Mouse (Mus musculus) forebrain, embryonic 12.5 days (tissue): ENCODE measurements around the gene Hopx. TPM values are rescaled to one million over a fixed set of nuclear protein-coding genes. Genes with fewer than 3 reads are reported as not detected.
A peak's percentile ranks its signal among the peaks of the same experiment; 100 is the strongest.

Experiments
- ATAC-seq: fragments of 200-750 bp; cut with Nextera tagmentation; 2 replicates; pipeline ENCODE4 v1.8.0; 2017; ENCODE audit warnings: moderate TSS enrichment; ENCODE audit not compliant: low FRiP score
- H3K27ac ChIP-seq: fragments of 300-500 bp; sonication (generic); 2 replicates; pipeline ENCODE4 v1.5.1; 2016; ENCODE audit warnings: mild to moderate bottlenecking
- H3K27me3 ChIP-seq: fragments of 300-500 bp; sonication (generic); 2 replicates; pipeline ENCODE4 v1.6.1; 2016; ENCODE audit warnings: mild to moderate bottlenecking
- H3K36me3 ChIP-seq: fragments of 300-500 bp; sonication (generic); replicated peaks from 2 replicates; pipeline ENCODE4 v1.6.1; 2016; ENCODE audit warnings: mild to moderate bottlenecking
- H3K4me1 ChIP-seq: fragments of 300-500 bp; sonication (generic); 2 replicates; pipeline ENCODE4 v1.6.1; 2016
- H3K4me2 ChIP-seq: fragments of 300-500 bp; sonication (generic); 2 replicates; pipeline ENCODE4 v1.6.1; 2016; ENCODE audit warnings: mild to moderate bottlenecking, moderate library complexity
- H3K4me3 ChIP-seq: fragments of 300-500 bp; sonication (generic); replicated peaks from 2 replicates; pipeline ENCODE4 v1.5.1; 2016; ENCODE audit warnings: mild to moderate bottlenecking
- H3K9ac ChIP-seq: fragments of 300-500 bp; sonication (generic); 2 replicates; pipeline ENCODE4 v1.6.1; 2016; ENCODE audit warnings: mild to moderate bottlenecking
- H3K9me3 ChIP-seq: fragments of 300-500 bp; sonication (generic); 2 replicates; pipeline ENCODE4 v1.6.1; 2016
- WGBS: fragments of 180-500 bp; shearing (Covaris S2); methylation state at CpG from one replicate; pipeline ENCODE4 v1.1.7; 2016; 5-methylcytosine and 5-hydroxymethylcytosine counted together
- polyA plus RNA-seq: library from polyadenylated mRNA; unstranded; fragments of >200 nt; fragmentation: Nextera tagmentation; extraction: Ambion mirVana; gene quantifications from 2 replicates; pipeline ENCODE4 v1.2.1, GENCODE M21; 2016

Gene Hopx
- polyA plus RNA-seq, 1 experiment from 2014 or later, result 1.0 TPM

DNA sequence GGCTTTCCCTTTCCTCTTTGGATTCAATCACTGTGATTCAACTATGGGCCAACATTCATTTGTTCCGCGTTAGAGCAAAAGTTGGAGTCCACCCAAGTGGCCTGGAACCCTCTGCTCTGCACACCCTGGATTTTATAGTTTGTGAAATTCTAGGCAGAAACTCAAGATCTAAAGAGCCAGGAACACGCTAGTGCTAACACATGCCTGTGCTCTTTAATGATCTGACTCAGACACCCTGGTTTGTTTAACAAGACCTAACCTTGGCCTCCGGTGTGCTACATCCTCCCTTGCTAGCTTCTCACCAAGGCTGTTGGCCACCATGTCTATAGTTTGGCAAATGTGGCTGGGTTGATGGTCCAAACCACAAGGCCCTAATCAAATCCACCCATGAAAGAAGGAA is 34.2 kb downstream of the Hopx start:
- no peak for ATAC-seq
- H3K9ac ChIP-seq, result no peak overlapping the region
- WGBS, result 97% methylated on average over 4 of the region's 4 CpGs

DNA sequence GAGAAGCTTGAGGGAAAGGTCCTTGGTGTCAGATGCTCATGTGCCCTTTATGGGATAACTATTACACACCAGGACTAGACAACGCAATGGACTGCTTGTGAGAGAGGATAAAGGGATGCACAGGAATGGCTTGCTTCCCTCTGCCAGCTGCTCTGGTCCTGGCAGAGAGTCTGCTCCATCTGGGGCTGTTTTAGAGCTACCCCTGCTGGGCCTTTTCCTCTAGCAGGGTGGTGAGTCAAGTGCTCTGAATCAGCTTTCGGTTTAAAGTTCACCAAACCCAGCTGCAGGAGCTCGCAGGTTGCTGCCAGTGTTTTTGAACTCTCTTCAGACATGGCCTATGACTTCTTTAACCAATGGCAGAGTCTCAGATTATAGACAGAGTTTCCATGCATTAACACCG is 39.0 kb downstream of the Hopx start:
- Histone ChIP-seq H3K4me2 (no peak overlapping the region), H3K27me3 (peaks cover 3% of the 10 kb centered on the region; the same call in 1 of the 2 replicates), H3K9ac (no peak overlapping the region), H3K4me3 (no peak overlapping the region), H3K27ac (no peak overlapping the region), H3K9me3 (peaks cover 4% of the 10 kb centered on the region; the same call in 1 of the 2 replicates), H3K36me3 (no peaks in the 10 kb centered on the region), H3K4me1 (no peaks in the 10 kb centered on the region)
- no peak for ATAC-seq
- WGBS, result 97% methylated on average over 4 of the region's 4 CpGs

More for the DNA sequence above, 34.2 kb downstream of the Hopx start:
- Histone ChIP-seq H3K4me2 (no peak overlapping the region), H3K4me3 (no peak overlapping the region), H3K27ac (no peak overlapping the region), H3K4me1 (no peaks in the 10 kb centered on the region), H3K27me3 (no peaks in the 10 kb centered on the region), H3K9me3 (peaks cover 4% of the 10 kb centered on the region; the same call in 1 of the 2 replicates), H3K36me3 (no peaks in the 10 kb centered on the region)

DNA sequence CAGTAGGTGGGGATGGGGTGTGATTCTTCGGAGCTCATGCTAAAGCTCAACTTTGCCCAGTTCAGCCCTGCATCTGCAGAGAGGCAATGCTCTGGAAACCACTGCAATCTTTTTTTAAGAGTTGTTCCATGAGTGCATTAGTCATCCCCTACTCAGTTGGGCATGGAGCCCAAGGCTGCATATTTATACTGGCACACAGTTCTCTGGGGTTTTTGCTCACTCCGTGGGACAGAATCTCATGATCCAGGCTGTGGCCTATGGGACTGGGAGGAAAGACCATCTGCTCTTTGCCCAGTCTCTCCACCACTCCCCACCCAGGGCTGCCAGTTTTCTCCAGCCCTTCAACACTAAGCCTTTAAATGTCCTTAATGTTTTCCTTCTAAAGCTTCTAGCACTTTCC is 40.0 kb downstream of the Hopx start:
- Histone ChIP-seq H3K36me3 (no peaks in the 10 kb centered on the region), H3K27ac (no peak overlapping the region), H3K27me3 (peaks cover 3% of the 10 kb centered on the region; the same call in 1 of the 2 replicates), H3K4me1 (no peaks in the 10 kb centered on the region), H3K9ac (no peak overlapping the region), H3K4me2 (no peak overlapping the region), H3K4me3 (no peak overlapping the region), H3K9me3 (peaks cover 4% of the 10 kb centered on the region; the same call in 1 of the 2 replicates)
- no peak for ATAC-seq
- 87% methylated on average over 2 of the region's 2 CpGs for WGBS

DNA sequence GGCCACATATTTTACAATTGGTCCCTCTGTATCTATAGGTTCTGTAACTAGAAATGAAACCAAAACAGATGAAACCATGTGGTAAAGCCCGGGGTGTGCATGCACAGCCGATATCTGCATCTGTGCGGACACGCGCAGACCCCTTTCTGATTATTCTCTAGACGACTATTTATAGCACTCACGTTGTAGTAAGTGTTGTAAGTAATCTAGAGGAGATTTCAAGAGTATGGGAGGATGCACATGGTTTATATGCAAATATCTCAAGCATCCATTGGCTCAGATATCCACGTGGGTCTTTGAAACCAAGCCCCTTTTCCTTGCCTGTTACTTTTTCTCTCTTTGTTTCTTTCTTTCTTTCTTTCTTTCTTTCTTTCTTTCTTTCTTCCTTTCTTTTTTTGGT is 41.1 kb downstream of the Hopx start:
- H3K9ac ChIP-seq, result no peak overlapping the region
- H3K4me3 ChIP-seq, result no peak overlapping the region
- 91% methylated on average over 8 of the region's 8 CpGs for WGBS
- H3K9me3 ChIP-seq, result peaks cover 4% of the 10 kb centered on the region; the same call in 1 of the 2 replicates
- ATAC-seq, result no peak
- no peaks in the 10 kb centered on the region for H3K4me1 ChIP-seq
- H3K36me3 ChIP-seq, result no peaks in the 10 kb centered on the region
- no peak overlapping the region for H3K27ac ChIP-seq
- no peak overlapping the region for H3K4me2 ChIP-seq
- peaks cover 3% of the 10 kb centered on the region; the same call in 1 of the 2 replicates for H3K27me3 ChIP-seq

DNA sequence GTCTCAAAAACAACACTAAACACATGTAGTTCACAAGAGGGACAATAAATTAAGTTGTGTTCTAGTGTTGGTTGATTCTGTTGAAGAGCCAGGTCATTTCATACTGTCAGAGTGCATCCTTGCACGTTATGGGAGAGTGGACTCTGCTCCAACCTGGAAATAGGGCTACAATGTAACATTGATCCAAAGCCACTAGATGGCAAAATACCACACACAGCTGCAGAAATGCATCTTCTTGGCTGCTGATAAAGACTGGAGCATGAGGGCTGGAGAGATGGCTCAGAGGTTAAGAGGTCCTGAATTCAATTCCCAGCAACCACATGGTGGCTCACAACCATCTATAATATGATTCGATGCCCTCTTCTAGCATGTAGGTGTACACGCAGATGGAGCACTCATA is 43.3 kb downstream of the Hopx start:
- ATAC-seq, result no peak

DNA sequence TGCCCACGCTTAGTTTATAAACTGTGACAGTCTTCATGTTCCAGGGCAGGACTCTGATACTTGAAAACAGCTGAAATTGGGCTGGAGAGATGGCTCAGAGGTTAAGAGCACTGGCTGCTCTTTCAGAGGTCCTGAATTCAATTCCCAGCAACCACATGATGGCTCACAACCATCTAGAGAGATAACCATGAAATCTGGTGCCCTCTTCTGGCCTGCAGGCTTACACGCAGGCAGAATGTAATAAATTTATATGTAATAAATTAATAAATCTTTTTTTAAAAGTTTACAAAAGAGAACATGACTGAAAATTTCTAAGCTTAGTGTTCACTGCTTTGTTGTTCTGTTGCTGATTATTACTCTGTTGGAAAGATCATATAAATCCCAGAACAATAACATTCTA is 43.9 kb downstream of the Hopx start:
- Histone ChIP-seq H3K4me2 (no peak overlapping the region), H3K9me3 (no peaks in the 10 kb centered on the region), H3K36me3 (no peaks in the 10 kb centered on the region), H3K9ac (no peak overlapping the region), H3K4me1 (no peaks in the 10 kb centered on the region), H3K27ac (no peak overlapping the region), H3K27me3 (peaks cover 3% of the 10 kb centered on the region; the same call in 1 of the 2 replicates), H3K4me3 (no peak overlapping the region)
- ATAC-seq, result no peak
- 88% methylated on average over 2 of the region's 2 CpGs for WGBS

More for the DNA sequence above, 43.3 kb downstream of the Hopx start:
- Histone ChIP-seq H3K4me3 (no peak overlapping the region), H3K9ac (no peak overlapping the region), H3K4me2 (no peak overlapping the region), H3K9me3 (no peaks in the 10 kb centered on the region), H3K36me3 (no peaks in the 10 kb centered on the region), H3K27me3 (peaks cover 3% of the 10 kb centered on the region; the same call in 1 of the 2 replicates), H3K4me1 (no peaks in the 10 kb centered on the region), H3K27ac (no peak overlapping the region)
- 88% methylated on average over 3 of the region's 3 CpGs for WGBS

DNA sequence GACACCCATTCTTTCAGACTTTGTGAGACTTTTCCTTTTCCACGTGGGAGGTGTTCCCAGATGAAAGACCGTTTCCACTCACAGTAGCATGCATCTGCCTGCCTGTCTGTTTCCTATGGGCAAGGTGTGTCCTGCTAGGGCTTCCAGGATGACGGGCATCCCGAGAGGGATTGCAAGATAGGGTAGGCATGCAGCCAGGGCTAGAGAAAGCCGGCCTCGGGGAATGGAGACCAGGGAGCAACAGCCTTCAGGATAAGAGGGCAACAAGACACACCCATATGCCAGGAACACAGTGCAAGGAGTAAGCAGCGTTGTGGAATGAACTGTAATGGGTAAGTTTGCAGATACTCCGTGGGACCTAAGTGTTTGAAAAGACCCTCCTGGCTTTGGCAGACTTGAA is 47.6 kb downstream of the Hopx start:
- no peaks in the 10 kb centered on the region for H3K27me3 ChIP-seq
- no peak overlapping the region for H3K4me2 ChIP-seq
- H3K4me1 ChIP-seq, result no peaks in the 10 kb centered on the region
- no peak for ATAC-seq
- no peaks in the 10 kb centered on the region for H3K36me3 ChIP-seq
- no peaks in the 10 kb centered on the region for H3K9me3 ChIP-seq
- H3K27ac ChIP-seq, result no peak overlapping the region
- no peak overlapping the region for H3K4me3 ChIP-seq
- H3K9ac ChIP-seq, result no peak overlapping the region
- 86% methylated on average over 8 of the region's 8 CpGs for WGBS

DNA sequence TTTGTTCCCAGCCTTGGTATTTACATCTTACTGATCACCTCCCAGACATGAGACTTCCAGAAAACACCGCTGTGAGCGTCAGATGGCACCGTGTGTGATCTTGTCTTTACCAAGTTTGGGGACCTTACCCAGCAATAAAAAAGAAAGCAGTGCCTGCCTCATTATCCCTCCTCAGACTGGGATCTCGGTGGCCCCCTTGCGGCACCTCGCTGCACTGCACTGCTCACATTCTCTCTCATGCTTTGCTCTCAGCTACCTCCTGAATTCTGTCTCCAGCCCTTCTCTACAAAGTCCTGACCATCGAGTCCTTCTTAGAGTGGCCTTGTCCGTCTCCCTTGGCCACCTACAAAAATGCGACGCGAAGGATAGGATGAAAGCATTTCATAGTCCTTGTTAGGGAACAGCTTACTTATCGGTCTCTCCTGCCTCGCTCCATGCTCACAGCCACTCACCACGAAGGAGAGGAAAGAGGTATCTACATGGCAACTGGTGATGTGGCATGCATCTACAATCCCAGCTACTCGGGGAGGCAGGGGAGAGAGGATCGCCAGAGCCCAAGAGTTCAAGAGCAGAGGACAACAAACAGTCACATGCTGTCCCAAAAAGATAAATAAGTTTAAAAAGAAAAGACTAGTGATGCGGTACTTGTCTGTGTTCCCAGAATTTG is 53.4 kb downstream of the Hopx start:
- no peaks in the 10 kb centered on the region for H3K9me3 ChIP-seq
- WGBS, result 35% methylated on average over 17 of the region's 17 CpGs
- no peak overlapping the region for H3K9ac ChIP-seq
- H3K4me2 ChIP-seq, result no peak overlapping the region
- H3K4me1 ChIP-seq, result peaks cover 13% of the 10 kb centered on the region
- no peak overlapping the region for H3K27ac ChIP-seq
- H3K27me3 ChIP-seq, result peaks cover 30% of the 10 kb centered on the region
- no peaks in the 10 kb centered on the region for H3K36me3 ChIP-seq
- no peak overlapping the region for H3K4me3 ChIP-seq
- ATAC-seq, result no peak

DNA sequence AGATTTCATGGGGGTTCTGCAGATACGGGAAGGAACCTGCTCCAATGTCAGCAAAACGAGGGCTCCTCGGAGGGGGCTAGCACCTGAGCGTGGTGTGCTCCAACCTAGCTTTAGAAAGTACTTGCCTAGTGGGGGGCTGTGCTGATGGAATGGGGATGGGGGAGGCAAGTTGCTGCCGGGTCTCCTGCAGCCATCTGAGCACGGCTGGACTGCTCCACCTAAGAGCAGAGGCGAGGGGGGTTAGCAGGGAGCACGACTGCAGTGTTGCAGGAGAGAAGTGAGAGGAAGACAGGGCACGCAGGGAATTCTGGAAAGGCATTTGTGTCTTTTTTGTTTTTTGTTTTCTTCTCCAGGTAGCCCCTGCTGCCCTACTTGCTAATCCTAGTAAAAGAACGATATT is 54.6 kb downstream of the Hopx start:
- Histone ChIP-seq H3K9ac (no peak overlapping the region), H3K27ac (no peak overlapping the region)
- WGBS, result 33% methylated on average over 10 of the region's 10 CpGs

DNA sequence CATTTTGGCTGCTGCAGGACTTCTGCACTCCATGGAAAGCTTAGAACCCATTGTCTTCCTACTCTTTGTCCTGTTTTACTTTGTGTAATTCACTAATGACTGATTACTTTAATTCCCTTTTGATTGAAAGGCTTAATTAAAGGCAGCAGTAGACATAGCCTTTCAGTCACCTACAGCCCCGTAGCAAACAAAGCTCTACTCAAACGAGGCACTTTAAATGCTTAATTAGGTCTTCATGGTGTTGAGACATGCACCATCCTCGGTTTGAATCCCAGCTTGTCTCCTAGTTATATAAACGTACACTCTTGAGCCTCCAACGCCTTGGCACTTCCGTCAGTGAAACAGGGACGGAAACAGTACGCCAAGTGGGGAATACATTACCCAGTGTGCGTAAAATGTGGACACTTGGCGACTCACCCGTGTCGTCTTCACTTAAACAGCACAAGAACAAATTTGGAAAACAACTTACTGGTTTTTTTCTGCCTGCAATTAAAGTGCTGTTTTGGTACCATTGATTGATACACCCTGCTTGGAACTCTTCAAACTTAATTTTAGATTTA is 58.0 kb downstream of the Hopx start:
- H3K4me2 ChIP-seq, result no peak overlapping the region
- ATAC-seq, result peak; percentile 75; the same call in 1 of the 2 replicates
- no peak overlapping the region for H3K4me3 ChIP-seq
- peaks cover 37% of the 10 kb centered on the region for H3K27me3 ChIP-seq
- 27% methylated on average over 12 of the region's 12 CpGs for WGBS
- H3K27ac ChIP-seq, result no peak overlapping the region
- peaks cover 13% of the 10 kb centered on the region for H3K4me1 ChIP-seq
- no peaks in the 10 kb centered on the region for H3K36me3 ChIP-seq
- no peak overlapping the region for H3K9ac ChIP-seq
- 0 out of 2 replicates have a peak, but pooled peaks cover 3% of the 10 kb centered on the region for H3K9me3 ChIP-seq

More for the DNA sequence above, 54.6 kb downstream of the Hopx start:
- H3K4me3 ChIP-seq, result no peak overlapping the region
- peaks cover 30% of the 10 kb centered on the region for H3K27me3 ChIP-seq
- H3K4me1 ChIP-seq, result peaks cover 13% of the 10 kb centered on the region
- H3K36me3 ChIP-seq, result no peaks in the 10 kb centered on the region
- no peak for ATAC-seq
- no peak overlapping the region for H3K4me2 ChIP-seq
- no peaks in the 10 kb centered on the region for H3K9me3 ChIP-seq

DNA sequence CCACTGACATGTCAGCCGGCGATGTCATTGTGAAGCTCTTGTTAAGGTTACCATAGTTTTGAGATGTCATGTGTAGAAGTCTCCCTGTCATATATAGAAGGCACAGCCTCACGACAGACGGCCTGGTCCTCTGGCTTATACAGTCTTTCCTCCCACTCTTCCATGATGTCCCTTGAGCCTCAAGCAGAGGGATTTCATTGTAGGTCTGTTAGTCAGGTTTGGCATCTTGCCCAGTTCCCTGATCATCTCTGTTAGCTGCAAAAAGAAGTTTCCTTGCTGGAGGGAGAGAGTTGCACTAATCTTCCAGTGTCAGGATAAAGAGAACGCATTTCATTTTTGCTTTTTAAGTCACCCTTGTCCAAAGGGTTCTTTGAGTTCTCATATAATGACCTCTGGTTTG is 62.3 kb downstream of the Hopx start:
- H3K4me2 ChIP-seq, result no peak overlapping the region
- ATAC-seq, result no peak
- 0 out of 2 replicates have a peak, but pooled peaks cover 3% of the 10 kb centered on the region for H3K9me3 ChIP-seq
- H3K27me3 ChIP-seq, result peaks cover 10% of the 10 kb centered on the region
- no peak overlapping the region for H3K9ac ChIP-seq
- H3K4me1 ChIP-seq, result peaks cover 3% of the 10 kb centered on the region; the same call in 1 of the 2 replicates
- WGBS, result 91% methylated on average over 5 of the region's 5 CpGs
- H3K36me3 ChIP-seq, result no peaks in the 10 kb centered on the region
- no peak overlapping the region for H3K4me3 ChIP-seq
- H3K27ac ChIP-seq, result no peak overlapping the region

DNA sequence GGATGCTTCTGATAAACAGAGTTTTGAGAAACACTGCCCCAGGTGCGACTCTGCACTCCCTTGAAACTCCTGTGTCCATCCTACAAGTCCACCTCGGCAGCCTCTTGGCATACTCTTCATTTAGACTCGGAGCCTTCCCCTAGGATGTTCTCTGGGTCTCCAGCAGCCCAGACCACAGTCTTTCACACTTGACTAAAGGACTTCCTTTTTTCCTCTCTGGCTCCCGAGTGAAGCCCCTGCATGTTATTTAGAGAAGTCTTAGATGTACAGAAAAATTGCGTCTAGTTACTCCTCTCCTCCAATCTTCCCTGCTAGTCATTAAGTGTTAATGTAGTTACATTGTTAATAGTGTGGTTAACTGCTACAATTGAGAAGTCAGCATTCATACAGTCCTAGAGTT is 70.6 kb downstream of the Hopx start:
- H3K4me1 ChIP-seq, result no peaks in the 10 kb centered on the region
- H3K4me3 ChIP-seq, result no peak overlapping the region
- no peak overlapping the region for H3K9ac ChIP-seq
- no peaks in the 10 kb centered on the region for H3K36me3 ChIP-seq
- H3K27me3 ChIP-seq, result 0 out of 2 replicates have a peak, but pooled peaks cover 3% of the 10 kb centered on the region
- 85% methylated on average over 5 of the region's 5 CpGs for WGBS
- H3K4me2 ChIP-seq, result no peak overlapping the region
- no peak overlapping the region for H3K27ac ChIP-seq
- no peaks in the 10 kb centered on the region for H3K9me3 ChIP-seq
- no peak for ATAC-seq

DNA sequence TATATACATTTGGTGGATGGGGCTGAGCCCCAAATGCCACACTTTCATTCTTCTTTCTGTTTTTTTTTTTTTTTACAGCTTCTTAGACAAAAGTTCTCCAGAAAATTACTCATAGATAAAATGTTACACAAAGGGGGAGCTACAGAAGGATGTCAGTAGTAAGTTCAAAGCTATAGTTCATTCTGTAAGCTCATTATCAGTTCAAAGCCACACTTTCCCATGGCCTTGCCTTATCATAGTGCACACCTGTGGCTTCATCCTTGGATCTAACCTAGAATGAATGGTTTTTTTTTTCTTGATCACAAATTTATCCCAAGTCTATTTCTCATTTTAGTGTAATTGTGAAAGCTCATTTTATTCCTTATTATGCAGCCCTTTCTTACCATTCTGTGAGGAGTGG is 75.5 kb downstream of the Hopx start:
- Histone ChIP-seq H3K4me3 (no peak overlapping the region), H3K27me3 (no peaks in the 10 kb centered on the region), H3K27ac (no peak overlapping the region), H3K4me2 (no peak overlapping the region), H3K4me1 (no peaks in the 10 kb centered on the region), H3K9ac (no peak overlapping the region), H3K9me3 (no peaks in the 10 kb centered on the region), H3K36me3 (no peaks in the 10 kb centered on the region)
- no peak for ATAC-seq
